Mouse (Mus musculus) hindbrain, embryonic 12.5 days (tissue): Measurements from ENCODE around the gene S100a3. TPM values are rescaled to one million over a fixed set of nuclear protein-coding genes. Genes with fewer than 3 reads are reported as not detected.

Experiments
- ATAC-seq: fragments of 200-750 bp; cut with Nextera tagmentation; 2 replicates; pipeline ENCODE4 v1.8.0; 2017; ENCODE audit warnings: moderate TSS enrichment; ENCODE audit not compliant: low FRiP score
- H3K27ac ChIP-seq: fragments of 300-500 bp; sonication (generic); 2 replicates; pipeline ENCODE4 v1.5.1; 2016; ENCODE audit warnings: mild to moderate bottlenecking
- H3K27me3 ChIP-seq: fragments of 300-500 bp; sonication (generic); 2 replicates; pipeline ENCODE4 v1.6.1; 2016; ENCODE audit warnings: mild to moderate bottlenecking
- H3K36me3 ChIP-seq: fragments of 300-500 bp; sonication (generic); 2 replicates; pipeline ENCODE4 v1.6.1; 2016; ENCODE audit warnings: mild to moderate bottlenecking
- H3K4me1 ChIP-seq: fragments of 300-500 bp; sonication (generic); 2 replicates; pipeline ENCODE4 v1.6.1; 2016
- H3K4me2 ChIP-seq: fragments of 300-500 bp; sonication (generic); replicated peaks from 2 replicates; pipeline ENCODE4 v1.6.1; 2016; ENCODE audit warnings: mild to moderate bottlenecking
- H3K4me3 ChIP-seq: fragments of 300-500 bp; sonication (generic); 2 replicates; pipeline ENCODE4 v1.5.1; 2016; ENCODE audit warnings: mild to moderate bottlenecking
- H3K9ac ChIP-seq: fragments of 300-500 bp; sonication (generic); 2 replicates; pipeline ENCODE4 v1.6.1; 2016; ENCODE audit warnings: mild to moderate bottlenecking, moderate library complexity
- H3K9me3 ChIP-seq: fragments of 300-500 bp; sonication (generic); replicated peaks from 2 replicates; pipeline ENCODE4 v1.6.1; 2016; ENCODE audit warnings: mild to moderate bottlenecking
- WGBS: fragments of 180-500 bp; shearing (Covaris S2); methylation state at CpG from one replicate; pipeline ENCODE4 v1.1.7; 2016; 5-methylcytosine and 5-hydroxymethylcytosine counted together
- polyA plus RNA-seq: library from polyadenylated mRNA; unstranded; fragments of >200 nt; fragmentation: Nextera tagmentation; extraction: Ambion mirVana; gene quantifications from 2 replicates; pipeline ENCODE4 v1.2.1, GENCODE M21; 2016

S100a3 gene
- polyA plus RNA-seq, 1 experiment from 2014 or later: 0.63 TPM

- H3K27ac ChIP-seq: no peak overlapping the region
- ATAC-seq: no peak
- no peaks in the 10 kb centered on the region for H3K27me3 ChIP-seq
- H3K4me2 ChIP-seq: no peak overlapping the region
- no peaks in the 10 kb centered on the region for H3K36me3 ChIP-seq
- H3K4me3 ChIP-seq: no peak overlapping the region
- H3K4me1 ChIP-seq: no peaks in the 10 kb centered on the region
- no peak overlapping the region for H3K9ac ChIP-seq
- 52% methylated on average over 3 of the region's 3 CpGs for WGBS
- no peaks in the 10 kb centered on the region for H3K9me3 ChIP-seq
Measured at GRCm38 (mm10) chr3:90644220-90644619, 83.8 kb downstream of the S100a3 start.

DNA sequence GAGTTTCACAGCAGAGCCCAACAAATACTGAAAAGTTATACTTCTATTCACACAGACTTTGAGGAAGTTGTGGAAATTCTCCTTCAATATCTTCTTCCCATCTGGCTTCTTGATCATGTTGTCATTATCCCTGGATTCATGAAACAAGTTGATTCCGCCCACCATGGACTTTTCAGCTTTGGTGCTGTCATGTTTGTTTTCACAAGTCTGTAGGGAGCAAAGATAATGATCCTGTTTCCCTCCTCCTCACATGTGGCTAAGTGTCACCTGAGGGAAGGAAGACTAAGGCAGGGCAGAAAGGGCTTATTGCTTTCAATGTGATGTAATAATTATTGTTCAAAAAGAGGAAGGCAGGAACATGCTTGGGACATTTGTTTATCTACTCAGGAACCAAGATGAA, 86.9 kb downstream of the S100a3 start:
- Histone ChIP-seq H3K27me3 (no peaks in the 10 kb centered on the region), H3K4me1 (no peaks in the 10 kb centered on the region), H3K4me2 (no peak overlapping the region), H3K27ac (no peak overlapping the region), H3K36me3 (no peaks in the 10 kb centered on the region), H3K9me3 (no peaks in the 10 kb centered on the region), H3K4me3 (no peak overlapping the region), H3K9ac (no peak overlapping the region)
- ATAC-seq: no peak
- 85% methylated on average over 1 of the region's 1 CpGs for WGBS

DNA sequence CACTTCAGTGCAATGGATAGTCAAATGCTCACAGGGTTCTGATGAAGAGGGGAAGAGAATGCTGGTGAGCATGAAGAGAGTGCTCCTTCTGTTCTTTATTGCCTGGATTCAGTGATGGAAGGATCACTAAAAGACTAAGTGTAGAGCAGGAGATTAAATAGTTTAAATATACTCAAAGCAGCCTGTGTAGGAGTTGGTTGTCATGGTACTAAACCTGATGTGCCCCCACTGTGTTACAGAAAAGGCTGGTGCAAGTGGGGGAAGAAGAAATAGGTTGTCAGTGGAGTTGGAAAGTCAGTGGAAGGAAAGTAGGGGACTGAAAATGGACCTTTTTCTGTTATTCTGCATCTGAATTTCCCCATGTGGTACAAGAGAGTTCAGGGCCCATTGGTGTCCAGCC, 88.6 kb downstream of the S100a3 start:
- ATAC-seq: no peak
- H3K9me3 ChIP-seq: no peaks in the 10 kb centered on the region
- H3K4me2 ChIP-seq: no peak overlapping the region
- no peaks in the 10 kb centered on the region for H3K27me3 ChIP-seq
- no peak overlapping the region for H3K9ac ChIP-seq
- no peaks in the 10 kb centered on the region for H3K4me1 ChIP-seq
- no peaks in the 10 kb centered on the region for H3K36me3 ChIP-seq
- no peak overlapping the region for H3K27ac ChIP-seq
- no peak overlapping the region for H3K4me3 ChIP-seq

DNA sequence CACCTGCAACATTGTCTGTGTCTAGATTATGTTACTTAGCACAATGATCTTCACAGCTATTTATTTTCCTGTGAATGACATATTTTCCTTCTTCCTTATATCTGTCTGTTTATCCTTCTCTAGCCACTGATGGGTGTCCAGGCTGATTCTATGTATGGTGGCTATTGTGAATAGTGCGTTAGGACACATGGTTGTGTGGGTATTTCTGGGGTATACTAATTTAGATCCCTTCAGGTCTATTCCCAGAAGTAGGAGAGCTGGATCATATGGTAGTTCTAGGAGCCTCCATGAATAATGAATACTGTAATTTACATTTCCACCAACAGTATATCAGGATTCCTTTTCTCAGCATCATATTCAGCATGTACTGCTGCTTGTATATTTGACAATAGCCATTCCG, 89.5 kb downstream of the S100a3 start:
- H3K27me3 ChIP-seq: peaks cover 3% of the 10 kb centered on the region; the same call in 1 of the 2 replicates
- no peaks in the 10 kb centered on the region for H3K36me3 ChIP-seq
- H3K9ac ChIP-seq: no peak overlapping the region
- H3K4me1 ChIP-seq: no peaks in the 10 kb centered on the region
- WGBS: 85% methylated on average over 2 of the region's 2 CpGs
- H3K9me3 ChIP-seq: no peaks in the 10 kb centered on the region
- no peak overlapping the region for H3K4me2 ChIP-seq
- no peak overlapping the region for H3K4me3 ChIP-seq
- no peak for ATAC-seq
- H3K27ac ChIP-seq: no peak overlapping the region

Other genes starting within 250 kb of the S100a3 start
- gene Slc27a3, start 170.6 kb upstream of the S100a3 start, polyA plus RNA-seq: 32.9 and 35.3 TPM in 2 replicates
- 40.5 and 44.3 TPM in 2 replicates for gene Ints3, start 127.0 kb upstream of the S100a3 start, polyA plus RNA-seq
- 3.8 and 4.1 TPM in 2 replicates for gene Npr1, start 94.7 kb upstream of the S100a3 start, polyA plus RNA-seq
- 292 and 310 TPM in 2 replicates for gene Ilf2, start 84.5 kb upstream of the S100a3 start, polyA plus RNA-seq
- gene Snapin, start 69.5 kb upstream of the S100a3 start, polyA plus RNA-seq: 80.6 and 89.5 TPM in 2 replicates
- 203 and 218 TPM in 2 replicates for gene Chtop, start 51.1 kb upstream of the S100a3 start, polyA plus RNA-seq
- gene S100a1, start 46.2 kb upstream of the S100a3 start, polyA plus RNA-seq: 5.8 and 13.4 TPM in 2 replicates
- 15.3 and 16.4 TPM in 2 replicates for gene S100a13, start 46.1 kb upstream of the S100a3 start, polyA plus RNA-seq
- 0.66 TPM in 1 of 2 replicates, not detected in the other for gene S100a14, start 33.7 kb upstream of the S100a3 start, polyA plus RNA-seq
- gene S100a16, start 23.3 kb upstream of the S100a3 start, polyA plus RNA-seq: 40.0 and 45.8 TPM in 2 replicates
- not detected in 2 replicates for gene S100a2, start 29.7 kb downstream of the S100a3 start, polyA plus RNA-seq
- not detected in 2 replicates for gene Gm42674, start 41.3 kb downstream of the S100a3 start, polyA plus RNA-seq
- 1.2 and 1.3 TPM in 2 replicates for gene S100a4, start 43.2 kb downstream of the S100a3 start, polyA plus RNA-seq
- not detected in 2 replicates for gene S100a5, start 47.9 kb downstream of the S100a3 start, polyA plus RNA-seq
- 28.5 and 30.3 TPM in 2 replicates for gene S100a6, start 52.3 kb downstream of the S100a3 start, polyA plus RNA-seq
- gene S100a7a, start 93.4 kb downstream of the S100a3 start, polyA plus RNA-seq: not detected in 2 replicates
- gene S100a8, start 108.4 kb downstream of the S100a3 start, polyA plus RNA-seq: 8.2 and 19.4 TPM in 2 replicates
- 7.9 and 10.2 TPM in 2 replicates for gene S100a9, start 135.1 kb downstream of the S100a3 start, polyA plus RNA-seq
- not detected in 2 replicates for gene Pglyrp4, start 166.3 kb downstream of the S100a3 start, polyA plus RNA-seq
- gene Gm5849, start 217.3 kb downstream of the S100a3 start, polyA plus RNA-seq: not detected in 2 replicates